Mouse (Mus musculus): ENCODE measurements around the gene Gm28372.

Gene Gm28372

GRCm38 (mm10) chr2:130411558-130412495 is 6.8 kb downstream of the Gm28372 start:
- peak; percentile 94 for DNase-seq (ENCODE audit: low spot score)

- DNase-seq (ENCODE audit: low spot score) = no peak
These were observed 7.7 kb downstream of the Gm28372 start for GRCm38 (mm10) chr2:130412775-130413174.

- no peak for DNase-seq (ENCODE audit: low spot score)
These were observed 9.2 kb downstream of the Gm28372 start for GRCm38 (mm10) chr2:130414094-130414856.

GRCm38 (mm10) chr2:130421781-130422620 is 17.0 kb downstream of the Gm28372 start:
- no peak for DNase-seq (ENCODE audit: low spot score)

DNA sequence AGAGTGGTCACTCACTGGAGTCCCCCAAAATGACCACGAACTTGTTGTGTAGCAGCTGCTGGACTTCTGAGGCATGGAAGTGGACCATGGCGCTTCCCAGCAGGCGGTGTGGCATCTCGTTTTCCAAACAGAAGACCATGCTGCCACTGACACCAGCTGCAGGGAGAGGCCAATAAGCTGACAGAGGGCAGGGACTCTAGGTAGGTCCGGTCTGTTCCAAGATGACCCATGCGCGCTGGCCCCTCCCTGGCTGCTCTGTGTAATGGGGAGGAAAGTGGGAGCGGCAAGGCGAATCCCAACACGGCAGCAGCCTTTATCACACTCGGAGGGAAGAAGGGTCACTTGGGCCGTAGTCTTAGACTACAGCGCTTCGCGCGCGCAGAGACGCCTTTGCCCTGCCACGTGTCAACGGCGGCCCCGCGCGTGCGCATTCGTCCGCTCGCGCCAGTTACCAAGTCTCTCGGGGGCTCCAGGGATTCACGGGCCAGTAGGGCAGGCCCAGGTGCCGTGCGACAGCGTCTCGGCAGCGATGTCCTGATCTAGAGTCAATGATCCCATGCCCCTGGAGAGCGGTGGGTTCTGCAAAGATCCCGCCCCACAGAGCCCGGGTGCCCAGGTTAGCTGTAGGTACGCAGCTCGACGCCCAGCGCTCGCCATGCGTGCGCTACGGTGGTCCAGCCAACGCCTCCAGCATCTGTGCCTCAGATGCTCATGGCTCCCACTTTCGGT is 18.5 kb downstream of the Gm28372 start:
- peak; percentile 84 for DNase-seq (ENCODE audit: low spot score)

GRCm38 (mm10) chr2:130424126-130424853 is 19.3 kb downstream of the Gm28372 start, which contains the start of the genes Vps16 and Pced1a:
TSS of gene Vps16 (plus strand) at chr2:130424339.
TSS of gene Pced1a (minus strand) at chr2:130424701.
- DNase-seq (ENCODE audit: low spot score) = peak; percentile 93

DNA sequence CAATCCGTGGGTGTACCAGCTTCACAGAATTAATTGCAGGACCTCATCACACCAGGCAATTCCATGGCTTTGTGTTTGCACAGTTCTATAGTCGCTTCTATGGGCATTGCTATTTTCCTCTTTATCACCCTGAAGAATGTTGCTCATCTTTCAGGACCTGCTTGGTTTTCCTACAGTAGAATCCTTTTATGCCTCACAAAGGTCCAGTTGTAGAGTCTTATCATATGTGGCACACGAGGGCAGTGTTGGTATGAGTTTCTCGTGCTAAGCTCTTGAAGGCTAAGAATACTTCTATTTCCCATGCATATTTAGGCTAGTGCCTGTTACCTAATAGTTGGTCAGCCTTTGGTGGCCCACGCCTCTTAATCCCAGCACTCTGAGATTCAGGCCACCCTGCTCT is 20.1 kb downstream of the Gm28372 start:
- peak; percentile 27 for DNase-seq (ENCODE audit: low spot score)

- no peak for DNase-seq (ENCODE audit: low spot score)
These were observed 24.8 kb downstream of the Gm28372 start for GRCm38 (mm10) chr2:130429851-130430250.

DNA sequence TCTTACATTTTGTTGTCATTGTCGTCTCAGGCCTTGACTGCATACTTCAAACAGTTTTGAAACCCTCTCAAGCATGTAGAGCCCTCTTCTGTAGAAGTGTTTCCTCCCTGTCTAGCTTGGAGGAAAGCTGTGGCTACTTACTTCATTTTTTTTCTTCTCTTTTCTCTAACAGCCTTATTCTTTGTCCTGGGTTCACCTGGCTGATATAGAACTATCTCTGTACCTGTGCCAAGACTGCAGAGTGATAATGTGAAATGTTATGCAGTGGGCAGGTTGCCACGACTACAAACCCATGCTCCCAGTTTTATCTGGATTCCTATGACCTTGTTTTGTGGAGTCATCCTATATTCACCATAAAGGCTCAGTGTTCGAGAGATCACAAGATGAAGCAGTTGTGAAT is 25.4 kb downstream of the Gm28372 start:
- no peak for DNase-seq (ENCODE audit: low spot score)

GRCm38 (mm10) chr2:130432157-130432556 is 27.1 kb downstream of the Gm28372 start:
- no peak for DNase-seq (ENCODE audit: low spot score)

DNA sequence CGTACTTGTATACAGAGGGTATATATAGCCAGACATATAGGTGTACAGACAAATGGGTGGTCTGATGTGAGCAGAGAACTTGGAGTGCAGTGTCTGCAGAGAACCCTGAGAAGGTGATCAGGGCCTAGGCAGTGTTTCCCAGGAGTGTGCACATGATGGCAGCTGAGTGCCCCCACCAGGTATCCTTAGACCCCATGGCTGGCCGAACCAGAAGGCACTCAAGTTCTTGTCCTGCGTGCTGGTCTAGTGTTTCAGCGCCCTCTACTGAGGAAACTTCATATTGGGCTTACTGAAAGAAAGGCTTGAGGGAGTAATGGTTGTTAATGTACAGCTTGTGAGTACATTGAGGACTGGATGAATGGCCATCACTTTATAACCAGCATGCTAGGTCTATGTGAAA is 28.1 kb downstream of the Gm28372 start:
- peak; percentile 82 for DNase-seq (ENCODE audit: low spot score)

- no peak for DNase-seq (ENCODE audit: low spot score)
These were observed 31.7 kb downstream of the Gm28372 start for GRCm38 (mm10) chr2:130436769-130437168.

DNA sequence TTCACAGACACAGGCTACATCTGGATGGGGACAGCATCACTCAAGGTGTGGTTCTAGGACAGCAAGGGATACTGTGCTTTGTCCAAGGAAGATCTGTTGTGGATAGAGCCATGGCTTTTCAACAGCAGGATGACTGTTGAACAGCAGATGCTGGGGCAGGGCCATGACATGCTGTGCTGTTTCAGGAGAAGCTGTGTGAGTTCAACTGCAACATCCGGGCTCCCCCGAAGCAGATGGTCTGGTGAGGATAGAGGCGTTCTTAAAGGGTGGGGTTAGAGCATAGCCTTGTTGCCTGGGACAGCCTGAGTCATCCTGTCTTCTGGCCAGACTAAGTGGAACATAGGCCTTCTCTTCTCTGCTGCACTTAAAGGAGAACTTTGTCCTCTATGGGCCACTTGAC is 33.8 kb downstream of the Gm28372 start:
- DNase-seq (ENCODE audit: low spot score) = no peak

DNA sequence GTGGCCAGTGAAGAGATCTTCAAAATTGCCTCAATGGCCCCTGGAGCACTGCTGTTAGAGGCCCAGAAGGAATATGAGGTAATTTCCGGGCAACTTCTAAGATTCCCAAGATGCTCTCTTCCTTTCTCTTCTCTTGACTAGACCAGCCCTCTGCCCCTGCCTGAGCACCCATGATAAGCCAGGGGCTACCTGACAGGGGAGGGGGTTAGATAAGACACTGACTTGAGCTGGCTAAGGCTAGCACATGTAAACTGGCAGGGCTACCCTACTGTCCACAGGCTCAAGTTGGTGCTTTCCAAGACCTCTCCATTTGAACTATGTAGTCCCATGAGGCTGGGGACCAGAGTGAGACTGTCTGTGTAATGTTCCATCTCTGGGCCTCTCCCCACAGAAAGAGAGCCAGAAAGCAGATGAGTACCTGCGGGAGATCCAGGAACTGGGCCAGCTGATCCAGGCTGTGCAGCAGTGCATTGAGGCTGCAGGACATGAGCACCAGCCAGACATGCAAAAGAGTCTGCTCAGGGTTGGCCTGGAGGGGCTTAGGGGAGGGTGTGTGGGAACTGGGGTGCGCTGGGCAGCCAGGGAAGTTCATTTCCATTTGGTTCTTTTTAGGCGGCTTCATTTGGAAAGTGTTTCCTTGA is 34.9 kb downstream of the Gm28372 start:
- DNase-seq (ENCODE audit: low spot score) = no peak

DNA sequence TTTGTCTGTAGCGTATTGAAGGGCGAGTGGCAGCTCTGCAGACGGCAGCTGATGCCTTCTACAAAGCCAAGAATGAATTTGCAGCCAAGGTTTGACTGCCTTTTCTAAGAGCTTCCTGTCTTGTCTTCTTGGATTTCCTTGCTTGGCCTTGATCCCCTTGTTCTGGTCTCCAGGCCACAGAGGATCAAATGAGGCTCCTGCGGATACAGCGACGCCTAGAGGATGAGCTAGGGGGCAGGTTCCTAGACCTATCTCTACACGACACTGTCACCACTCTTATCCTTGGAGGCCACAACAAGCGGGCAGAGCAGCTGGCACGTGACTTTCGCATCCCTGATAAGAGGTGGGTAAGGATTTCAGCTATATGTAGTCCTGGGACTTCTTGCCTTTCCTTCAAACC is 37.1 kb downstream of the Gm28372 start:
- DNase-seq (ENCODE audit: low spot score) = no peak

DNA sequence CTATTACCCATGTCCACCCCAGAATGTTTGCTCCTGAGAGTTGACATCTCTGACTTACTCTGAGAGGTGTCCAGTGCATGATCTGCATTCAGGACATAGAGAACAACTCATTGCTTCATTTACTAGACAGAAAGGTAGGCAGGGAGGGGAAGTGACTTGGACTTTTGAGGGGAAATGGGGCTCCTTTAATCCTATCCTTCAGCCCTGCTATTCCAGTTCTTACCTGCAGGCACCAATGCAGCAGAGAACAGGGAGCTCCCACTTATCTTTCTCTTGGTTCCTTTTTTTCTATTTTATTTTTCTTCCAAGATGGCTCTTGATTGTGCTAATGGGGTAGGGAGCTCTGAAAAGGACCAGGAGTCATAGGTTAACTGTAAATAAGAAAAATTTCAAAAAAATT is 43.4 kb downstream of the Gm28372 start:
- DNase-seq (ENCODE audit: low spot score) = no peak

- DNase-seq (ENCODE audit: low spot score) = peak; percentile 43
These were observed 44.2 kb downstream of the Gm28372 start for GRCm38 (mm10) chr2:130449021-130449793.

DNA sequence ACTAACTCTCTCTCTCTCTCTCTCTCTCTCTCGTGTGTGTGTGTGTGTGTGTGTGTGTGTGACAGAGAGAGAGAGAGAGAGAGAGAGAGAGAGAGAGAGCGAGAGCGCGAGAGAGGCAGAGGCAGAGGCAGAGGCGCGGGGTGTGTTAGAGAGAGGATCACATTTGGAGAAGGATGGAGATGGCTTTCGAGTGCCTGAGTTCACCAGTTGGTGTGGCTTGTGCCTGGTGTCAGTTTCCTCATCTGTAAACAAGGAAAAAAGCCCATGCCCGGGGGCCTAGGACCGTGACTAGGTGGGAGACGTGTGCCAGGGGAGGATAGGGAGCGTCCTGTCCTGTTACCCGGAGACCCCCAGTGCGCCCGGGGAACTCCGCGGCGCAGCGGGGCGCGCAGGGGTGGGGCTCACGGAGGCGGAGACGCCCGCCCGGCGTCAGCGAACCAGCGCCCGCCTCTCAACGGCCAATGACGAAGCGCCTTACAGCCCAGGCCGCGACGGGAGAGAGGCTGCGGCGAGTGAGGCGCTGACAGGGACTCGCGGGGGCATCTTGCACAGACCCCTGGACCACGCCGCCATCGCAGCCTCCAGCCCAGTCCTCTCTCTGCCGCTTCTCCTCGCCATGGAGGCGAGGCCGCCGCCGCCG is 44.9 kb downstream of the Gm28372 start, which contains the start of gene Ptpra:
TSS of gene Ptpra (plus strand) at position 485 of the 640 bp plus-strand sequence.
- peak; percentile 90 for DNase-seq (ENCODE audit: low spot score)

DNA sequence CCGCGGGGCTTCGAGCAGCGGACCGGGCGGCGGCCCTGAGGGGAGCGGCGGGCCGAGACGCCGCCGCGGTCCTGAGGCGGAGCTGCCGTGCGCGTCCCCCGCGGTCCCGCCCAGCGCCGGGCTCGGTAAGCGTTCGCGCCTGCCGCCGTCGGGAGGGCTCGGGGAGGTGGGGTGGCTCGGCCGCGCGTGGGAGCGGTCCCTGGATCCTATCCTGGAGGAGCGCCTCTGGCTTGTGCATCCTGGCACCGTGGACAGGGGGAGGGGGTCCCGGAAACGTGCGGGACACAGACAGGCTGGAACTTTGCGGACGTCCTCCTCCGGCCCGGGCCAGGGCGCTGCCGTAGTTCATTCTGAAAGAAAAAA is 45.4 kb downstream of the Gm28372 start:
- DNase-seq (ENCODE audit: low spot score) = no peak
